Mouse (Mus musculus) layer of hippocampus, postnatal 14 days (tissue): ENCODE measurements at regions not wholly inside any gene's neighbourhood (a gene's known extent, or its start where the extent isn't known, plus 50 kb on each side); places are given as distances from the start of the nearest gene placed in this dataset.
"Not testable (repeated sequence)": the region's sequence is repeated elsewhere in the genome, so short reads cannot be mapped to it uniquely, and the experiment has no call there.

Experiments
- DNase-seq, 2 experiments: peaks; one replicate each; pipeline ENCODE4 v3.0.0; 2021 to 2022; ENCODE audit warnings: low spot score in 2 of 2, mixed read lengths in 1 of 2

DNA sequence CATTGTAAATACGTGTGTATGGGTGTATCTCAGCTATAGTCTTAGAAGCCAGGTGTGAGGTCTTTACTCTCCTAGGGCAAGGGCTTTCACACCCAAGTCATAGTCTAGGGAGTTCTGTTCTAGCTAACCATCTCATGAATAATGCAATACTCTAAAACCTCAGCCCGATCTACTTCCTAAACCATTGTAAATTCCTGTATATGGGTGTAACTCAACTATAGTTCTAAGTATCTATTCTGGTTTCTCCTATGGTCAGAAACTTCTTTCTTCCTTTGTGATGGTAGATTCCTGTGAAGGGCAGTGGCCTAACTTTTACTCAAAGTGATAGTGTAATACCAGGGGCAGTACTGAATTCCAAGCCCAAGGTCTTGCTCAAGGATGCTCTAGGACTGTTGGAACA, 58.7 kb upstream of the Srd5a3 start:
- DNase-seq, result not testable (repeated sequence)

DNA sequence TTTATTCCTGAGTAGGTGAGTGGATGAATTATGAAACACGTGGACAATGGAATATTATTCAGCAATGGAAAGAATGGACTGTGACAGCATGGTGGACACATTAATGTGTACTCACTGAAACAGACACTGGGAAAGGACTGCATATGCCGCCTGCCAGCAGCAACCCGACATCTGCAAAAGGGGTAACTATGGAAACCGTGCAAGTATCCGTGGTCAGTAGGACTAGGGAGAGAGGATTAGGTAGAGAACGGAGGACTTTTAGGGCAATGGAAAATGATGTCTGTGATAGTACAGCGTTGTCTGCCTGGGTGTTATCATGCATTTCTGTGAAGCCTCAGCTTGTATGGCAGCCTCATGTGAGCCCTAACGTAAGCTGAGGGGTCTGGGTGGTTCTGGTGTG, 59.6 kb upstream of the Srd5a3 start:
- DNase-seq, result no peak

DNA sequence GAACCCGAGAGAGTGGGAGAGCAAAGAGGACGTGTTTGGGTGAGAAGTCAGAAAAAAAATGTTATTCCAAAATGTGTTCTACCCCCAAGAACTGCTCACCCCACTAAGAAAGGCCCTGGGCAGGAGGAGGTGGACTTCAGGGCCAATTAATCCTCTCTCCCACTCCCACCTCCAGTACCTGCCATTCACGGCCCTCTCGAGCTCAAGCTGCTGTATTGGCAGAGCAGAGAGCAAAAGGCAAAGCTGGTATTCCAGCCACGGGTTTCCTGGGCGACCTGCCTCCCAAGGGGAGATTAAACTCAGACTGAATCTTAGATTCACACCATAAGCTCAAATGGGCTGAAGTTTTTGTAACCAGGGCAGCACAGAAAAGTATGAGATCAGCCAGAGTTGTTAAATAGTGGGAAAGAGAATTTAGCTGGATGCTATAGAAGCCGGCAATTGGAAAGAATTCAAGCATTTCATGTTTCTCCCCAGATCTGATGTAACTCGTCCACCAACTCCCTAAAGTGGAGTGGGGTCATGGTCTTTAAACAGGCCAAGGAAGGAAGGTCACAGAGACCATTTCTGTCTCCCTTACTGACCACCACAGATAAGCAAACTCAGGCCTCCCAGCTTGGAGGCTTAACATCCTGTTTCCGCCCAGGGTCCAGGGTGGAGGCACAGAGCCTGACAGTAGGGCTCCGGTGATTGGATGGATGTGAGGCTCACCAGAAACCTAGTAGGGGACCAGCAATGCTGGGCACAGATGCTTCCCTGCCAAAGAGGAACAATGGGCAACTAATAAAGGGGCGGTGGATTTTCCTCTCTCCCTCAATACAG, 60.7 kb upstream of the Srd5a3 start:
- no peak for DNase-seq

DNA sequence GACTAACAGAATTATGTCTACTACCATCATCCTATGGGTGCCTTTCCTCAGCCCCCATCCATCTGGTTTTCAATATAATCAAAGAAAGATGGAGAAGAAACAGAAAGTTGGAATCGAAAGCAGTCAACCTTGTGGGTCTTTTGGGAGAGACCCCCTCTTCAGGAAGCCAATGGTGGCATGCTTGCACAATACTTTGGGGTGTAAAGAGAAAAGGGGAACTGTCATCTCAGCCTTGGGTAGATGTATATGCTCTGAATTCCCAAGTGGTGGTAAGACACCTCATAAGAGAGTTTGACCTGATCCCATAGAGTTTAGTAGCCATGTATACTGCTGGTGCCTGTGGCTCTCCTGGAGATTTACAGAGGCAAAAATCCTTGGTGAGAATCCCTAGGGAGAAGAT, 61.6 kb upstream of the Srd5a3 start:
- DNase-seq, result no peak

DNA sequence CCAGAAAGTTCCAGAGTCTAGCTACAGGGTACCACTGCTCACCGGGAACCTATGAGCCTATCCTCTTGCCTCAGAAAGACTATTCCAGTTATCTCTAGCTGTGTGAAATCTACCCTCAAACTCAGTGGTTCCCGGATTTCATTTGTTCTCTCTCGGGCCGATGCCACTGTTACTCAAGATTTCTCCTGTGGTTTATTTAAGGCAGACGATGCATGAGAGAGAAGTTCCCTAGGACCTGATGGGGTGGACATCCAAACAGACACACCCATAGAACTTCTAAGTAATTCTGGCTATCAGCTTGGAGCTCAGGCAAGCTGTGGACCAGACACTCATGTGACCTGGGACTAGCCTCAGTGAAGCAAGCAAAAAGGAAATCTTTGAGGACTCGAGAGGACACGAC, 63.8 kb upstream of the Srd5a3 start:
- DNase-seq, result no peak

DNA sequence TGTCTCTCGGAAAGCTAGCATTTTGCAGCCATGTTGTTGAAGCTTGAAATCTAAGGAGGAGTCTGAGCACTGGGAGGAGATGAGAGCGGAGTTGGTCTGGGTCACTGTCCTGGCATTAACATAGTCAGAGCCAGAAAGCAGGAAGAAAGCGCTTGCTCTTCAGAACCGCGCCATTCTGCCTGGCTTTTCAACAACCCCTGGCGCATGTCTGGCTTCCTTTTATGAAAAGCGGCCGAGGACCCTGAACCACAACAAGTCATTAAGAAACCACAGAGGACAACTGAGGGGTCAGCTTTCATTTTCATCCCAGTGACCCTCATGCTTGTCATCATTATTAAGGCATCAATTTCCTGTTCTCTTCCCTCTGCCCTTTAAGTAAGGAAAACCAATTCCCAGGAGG, 64.7 kb upstream of the Srd5a3 start:
- no peak for DNase-seq

DNA sequence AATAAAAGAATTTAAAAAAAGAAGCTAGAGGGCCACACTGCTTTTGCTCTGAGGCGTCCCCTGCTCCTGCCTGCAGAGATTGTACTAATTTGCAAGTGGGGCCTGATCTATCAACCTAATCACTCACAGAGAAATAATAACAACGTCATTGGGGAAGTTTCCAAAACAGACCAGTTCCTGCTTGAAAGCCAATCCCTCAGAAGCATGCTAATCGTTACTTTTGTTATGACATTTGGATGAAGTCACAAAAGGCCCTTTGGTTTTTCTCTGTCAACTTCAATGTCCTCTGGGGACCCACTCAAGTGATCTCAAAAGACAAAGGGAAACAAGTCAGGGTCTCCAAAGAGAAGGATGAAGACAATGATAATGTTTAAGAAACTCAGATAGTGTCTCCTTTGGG, 72.2 kb upstream of the Srd5a3 start:
- no peak for DNase-seq

DNA sequence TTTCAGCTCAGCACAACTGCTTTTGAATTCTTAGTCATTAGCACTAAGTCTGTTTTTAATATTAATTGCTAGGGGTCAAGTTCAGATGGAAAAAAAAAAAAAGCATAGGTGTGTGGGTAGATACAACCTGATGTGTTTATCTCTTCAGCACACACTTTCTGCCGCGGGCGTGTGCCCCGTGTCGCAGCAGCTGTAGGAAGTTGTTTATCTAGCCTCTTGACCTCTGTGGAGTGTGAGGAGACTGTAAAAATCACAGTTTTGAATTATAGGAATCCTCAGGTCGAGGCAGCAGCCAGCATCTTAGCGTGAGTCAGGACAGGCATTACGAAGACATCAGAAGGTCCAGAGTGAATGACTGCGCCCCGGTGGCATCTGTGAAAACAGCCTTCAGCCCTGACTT, 72.8 kb upstream of the Srd5a3 start:
- no peak for DNase-seq

DNA sequence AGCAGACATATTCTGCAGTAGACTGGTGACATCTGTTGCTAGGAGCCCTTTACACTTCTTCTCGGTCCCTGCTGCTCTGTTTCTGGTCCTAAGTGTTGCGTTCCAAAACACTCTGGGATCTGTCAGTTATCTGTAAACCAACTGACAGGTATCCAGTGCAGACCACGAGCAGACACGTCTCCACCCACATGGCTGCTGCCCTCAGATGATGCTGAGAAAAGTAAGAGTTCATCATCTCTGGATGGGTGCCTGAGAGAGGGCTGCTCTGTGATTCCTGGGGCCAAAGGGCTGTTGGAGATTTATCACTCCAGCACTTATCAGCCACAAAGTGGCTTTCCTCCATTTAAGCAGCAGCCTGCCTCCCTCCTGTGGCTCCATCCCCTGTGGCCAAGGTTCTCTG, 74.3 kb upstream of the Srd5a3 start:
- no peak for DNase-seq

DNA sequence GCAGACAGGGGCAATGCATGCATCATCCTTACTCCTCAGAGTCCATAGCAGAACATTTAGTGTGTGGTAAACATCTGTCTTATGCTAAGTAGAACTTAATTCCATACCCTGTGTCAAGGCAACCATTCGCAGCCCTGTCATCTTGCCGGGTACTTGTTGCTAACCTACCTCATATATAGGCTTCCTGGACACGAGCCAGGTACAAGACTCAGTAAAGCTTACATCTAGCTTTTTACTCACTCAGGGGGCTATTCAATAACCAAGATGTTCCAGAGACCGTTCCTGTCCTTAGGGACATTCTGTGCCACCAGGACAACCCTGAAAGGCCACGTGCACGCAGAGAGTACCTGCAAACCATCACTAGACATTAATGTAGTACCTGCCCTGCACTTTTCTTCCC, 74.8 kb upstream of the Srd5a3 start:
- DNase-seq, result no peak

DNA sequence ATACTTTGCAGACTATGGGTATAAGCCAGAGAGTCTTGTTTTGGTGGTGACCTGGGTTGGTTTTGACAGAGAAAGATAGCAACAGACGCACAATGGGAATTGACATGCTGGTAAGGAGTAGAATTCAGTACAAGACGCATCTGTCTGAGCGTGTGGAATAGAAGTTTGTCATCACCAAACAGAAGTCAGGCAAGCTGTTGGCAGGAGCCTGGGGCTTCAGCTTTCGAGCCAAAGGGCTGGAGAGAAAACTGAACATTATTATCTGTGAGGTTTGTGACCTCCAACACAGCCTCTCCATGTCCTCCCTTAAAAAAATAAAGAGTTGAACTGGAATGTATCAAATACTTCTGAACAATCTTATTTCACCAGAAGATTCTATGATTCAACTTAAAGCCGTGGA, 75.4 kb upstream of the Srd5a3 start:
- DNase-seq, result peak in 1 of 2 experiments; percentile 4

DNA sequence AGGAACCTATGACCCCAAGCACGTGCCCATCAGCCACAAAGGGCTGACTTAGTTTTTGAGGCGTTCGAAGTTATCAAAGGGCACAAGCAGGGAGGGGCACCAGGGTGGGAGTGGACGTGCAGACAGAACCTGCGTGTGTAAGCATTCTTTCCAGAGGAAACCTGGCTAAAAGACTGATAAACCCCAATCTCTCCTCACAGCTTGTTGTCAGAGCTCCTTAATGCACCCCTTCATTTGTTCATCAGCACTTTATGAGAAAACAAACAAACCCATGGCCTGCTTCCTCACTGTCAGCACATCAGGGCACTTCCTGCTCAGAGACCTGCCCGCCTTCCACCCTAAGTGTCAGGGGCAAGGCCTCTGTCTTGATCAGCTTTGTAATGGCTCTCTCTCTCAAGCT, 76.6 kb upstream of the Srd5a3 start:
- no peak for DNase-seq

DNA sequence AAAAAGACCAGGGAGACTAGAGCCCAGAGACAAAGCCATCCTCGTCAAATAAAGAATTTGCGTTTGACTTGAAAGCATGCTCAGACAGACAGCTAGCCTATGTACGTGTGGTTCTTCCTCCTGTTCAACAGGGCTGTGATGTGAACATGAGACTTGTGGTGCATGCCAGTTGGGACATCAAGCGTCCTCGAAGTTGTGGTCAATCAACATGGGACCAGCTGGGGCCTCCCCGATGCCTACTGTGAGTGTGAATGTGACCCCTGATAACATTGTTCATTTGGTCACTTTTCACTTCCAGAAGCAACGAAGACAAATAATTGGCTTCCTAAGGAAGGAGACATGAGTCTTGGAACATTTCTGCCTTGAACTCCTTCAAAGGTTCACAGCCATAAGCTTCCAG, 79.8 kb upstream of the Kdr start:
- no peak for DNase-seq

DNA sequence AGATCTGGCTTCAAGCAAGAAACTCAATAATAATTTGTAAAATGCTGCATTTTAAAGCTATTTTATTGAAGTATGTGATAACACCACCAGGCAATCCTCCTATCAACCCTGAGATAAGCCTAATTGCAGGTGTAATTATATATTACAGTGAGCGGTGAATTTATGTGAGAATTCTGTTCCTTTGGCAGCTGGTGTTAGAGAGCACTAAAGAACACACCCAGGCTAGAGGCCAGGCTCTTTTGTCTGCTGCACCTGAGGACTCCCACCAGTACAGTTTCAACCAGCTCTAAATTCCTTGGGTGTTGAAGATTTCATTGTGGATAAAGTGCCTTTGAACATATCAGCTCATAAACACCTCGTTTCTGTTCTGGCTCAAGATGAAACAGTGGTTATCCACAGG, 77.6 kb upstream of the Kdr start:
- no peak for DNase-seq

DNA sequence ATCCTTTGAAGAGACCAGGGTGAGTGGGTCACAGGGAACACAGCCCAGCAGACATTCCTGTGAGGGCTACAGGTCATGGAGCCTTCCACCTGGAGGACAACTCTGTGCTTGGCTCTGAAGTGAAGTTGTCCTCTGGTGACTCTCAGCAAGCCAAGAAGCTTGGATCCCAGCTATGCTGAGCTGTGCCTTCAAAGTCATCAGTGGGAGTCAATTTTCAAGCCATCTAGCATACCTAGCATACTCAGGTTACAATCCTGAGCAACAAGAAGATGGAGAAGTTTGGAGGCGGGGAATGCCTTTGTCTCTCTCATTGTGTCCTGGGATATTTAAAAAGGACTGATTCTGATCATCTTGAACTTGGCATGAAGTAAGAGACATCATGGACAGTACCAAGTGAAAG, 74.5 kb upstream of the Kdr start:
- DNase-seq, result no peak

DNA sequence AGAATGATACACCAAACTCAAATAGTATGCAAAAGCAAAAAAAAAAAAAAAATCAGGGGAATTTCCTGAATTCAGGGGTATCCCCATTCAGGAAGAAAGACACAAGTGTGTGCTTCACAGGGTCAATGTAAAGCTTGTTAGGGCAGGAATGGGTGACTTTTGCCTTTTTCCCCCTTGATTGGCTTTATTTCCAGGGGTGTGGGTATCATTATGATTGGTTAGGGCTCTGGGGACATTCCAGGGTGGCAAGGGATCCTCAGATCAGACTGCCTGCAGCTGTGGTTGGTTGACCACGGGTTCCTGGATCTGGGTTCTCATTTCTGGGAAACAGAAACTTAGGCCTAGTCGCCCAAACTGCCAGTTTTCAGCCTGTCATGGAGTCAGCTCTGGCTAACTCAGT, 73.4 kb upstream of the Kdr start:
- no peak for DNase-seq

DNA sequence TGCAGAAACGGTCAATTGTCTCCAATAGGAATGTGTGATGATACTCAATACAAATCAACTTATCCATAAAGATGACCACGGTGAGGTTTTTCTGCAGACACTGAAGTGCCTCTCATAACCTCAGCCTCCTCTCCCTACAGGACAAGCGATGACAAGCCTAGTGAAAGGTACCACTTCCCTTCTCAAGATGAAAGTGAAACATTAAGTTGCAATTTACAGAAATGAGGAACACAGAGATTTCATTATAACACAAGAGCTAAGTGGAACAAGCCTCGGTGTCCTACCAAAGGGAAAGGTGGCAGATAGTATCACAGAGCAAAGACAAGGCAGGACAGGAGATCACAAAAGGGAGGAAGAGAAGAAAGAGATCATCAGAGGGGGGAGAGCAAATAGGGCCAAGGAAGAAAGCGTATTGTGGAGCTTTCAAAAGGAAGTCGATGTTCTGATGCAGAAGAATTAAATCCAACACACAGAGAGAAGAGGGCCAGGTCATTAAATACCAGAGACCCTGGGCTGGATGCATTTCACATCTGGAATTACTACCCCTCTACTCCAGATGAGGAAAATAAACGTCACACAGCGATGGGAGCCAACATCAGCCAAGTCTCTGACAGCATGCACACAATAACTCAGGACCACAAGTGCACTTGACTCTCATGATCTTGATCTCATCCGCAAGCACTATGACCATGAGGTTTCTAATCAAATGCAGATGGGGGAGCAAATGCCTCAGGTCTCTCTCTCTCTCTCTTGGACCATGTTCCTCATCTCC, 70.0 kb upstream of the Kdr start:
- no peak for DNase-seq

DNA sequence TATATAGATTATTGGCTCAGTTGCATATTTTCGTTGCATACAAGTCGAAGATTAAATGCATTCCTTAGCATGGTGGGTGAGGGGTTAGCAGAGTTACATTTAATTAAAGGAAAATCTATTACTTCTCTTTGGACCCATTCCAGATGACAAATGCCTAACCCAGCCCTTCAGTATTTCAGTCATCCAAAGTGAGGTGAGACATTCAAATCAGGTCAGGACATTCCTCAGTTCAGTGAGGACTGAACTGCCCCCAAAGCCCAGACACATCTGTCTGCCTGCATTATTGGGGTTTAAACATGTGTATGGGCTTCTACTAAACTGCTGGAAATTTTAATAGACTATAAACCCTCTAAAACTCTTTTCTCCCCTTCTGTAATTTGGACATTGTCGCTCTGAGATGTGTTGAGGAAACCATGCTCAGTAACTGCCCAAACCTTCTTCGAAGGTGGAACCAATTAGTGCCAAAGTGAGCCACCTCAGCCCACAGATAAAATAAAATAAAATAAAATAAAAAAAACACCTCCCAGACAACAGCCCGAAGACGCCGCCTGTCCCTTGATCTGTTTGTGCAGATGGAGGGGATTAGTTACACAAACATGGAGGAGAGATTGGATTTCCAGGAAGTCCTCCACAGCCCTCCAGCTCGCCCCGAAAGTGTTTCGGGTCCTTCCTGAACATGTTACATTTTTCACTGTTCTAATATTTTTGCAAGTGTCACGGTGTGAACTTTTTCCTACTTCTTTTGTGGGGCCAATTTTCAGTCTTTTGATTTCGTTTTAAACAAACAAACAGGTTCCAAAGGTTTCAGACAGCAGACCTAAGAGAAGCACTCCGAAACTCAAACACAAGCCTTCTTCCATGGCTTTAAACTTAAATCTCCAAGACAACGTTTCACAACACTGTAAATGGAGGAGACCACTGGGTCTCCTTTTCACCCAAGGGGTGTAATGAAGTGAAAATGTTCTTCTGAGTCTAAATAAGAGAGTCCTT, 65.6 kb upstream of the Kdr start:
- no peak for DNase-seq

DNA sequence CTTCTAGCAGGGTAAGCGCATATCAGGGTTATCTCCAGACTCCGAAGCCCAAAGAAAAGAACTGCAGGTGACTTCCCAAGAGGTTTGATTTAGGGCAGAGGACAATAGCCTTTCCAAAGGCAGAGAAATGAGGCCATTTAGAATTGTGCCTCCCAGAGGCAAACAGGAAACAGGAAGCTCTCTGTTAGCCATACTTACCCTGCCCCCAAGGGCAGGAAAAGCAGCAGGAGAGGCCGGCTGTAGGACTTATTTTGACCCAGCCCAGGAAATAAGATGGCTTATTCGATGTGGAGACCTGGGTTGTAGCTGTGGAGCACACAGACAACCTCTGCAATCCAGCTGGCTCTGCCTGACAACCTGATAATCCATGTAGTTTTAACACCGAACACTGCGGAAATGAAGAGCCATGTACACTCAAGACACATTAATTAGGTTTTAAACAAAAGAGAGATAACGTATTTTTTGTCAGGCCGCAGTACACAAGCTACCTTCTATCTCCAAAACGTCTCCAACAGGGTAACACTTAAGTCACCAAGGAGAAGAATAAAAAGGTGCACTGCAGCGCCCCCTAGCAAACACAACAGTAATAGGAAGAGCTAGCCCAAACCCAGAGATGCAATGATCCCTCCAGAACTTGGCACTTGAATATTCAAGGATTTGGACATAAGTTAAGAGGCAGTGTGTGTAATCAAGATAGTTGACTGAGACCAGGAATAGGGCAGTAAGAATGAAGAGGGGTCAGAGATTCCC, 62.4 kb upstream of the Kdr start:
- no peak for DNase-seq

DNA sequence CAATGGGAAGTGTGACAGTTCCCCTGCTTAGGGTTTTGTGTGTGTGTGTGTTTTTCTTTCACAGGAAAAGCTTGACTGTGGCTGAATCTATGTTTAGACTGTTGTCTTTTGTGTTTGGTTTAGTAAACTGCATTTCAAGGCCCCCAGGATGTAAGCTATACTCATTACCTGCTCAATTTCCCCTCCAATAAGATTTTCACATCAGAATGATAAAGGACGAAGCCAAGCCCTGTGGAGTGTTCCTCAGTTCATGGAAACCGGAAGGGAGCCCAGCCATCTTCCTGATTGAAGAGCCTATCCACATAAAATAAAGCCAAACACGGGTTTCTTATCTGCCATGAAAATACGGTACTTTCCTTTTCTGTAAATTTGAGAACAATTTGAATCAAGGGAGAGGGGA, 50.5 kb upstream of the Kdr start:
- no peak for DNase-seq
